Mouse (Mus musculus) C2C12 (cell line): ENCODE data around the gene Klhl24.

ENCODE experiments used
- CEBPB ChIP-seq: IDR thresholded peaks from one replicate; pipeline ENCODE4 v1.6.1; 2011; ENCODE audit warnings: low read depth, mild to moderate bottlenecking, control low read depth, moderate library complexity
- CTCF ChIP-seq: IDR thresholded peaks from one replicate; pipeline ENCODE4 v1.5.1; 2011; ENCODE audit not compliant: control insufficient read depth, insufficient read depth, insufficient read length
- MYOD1 ChIP-seq: IDR thresholded peaks from one replicate; pipeline ENCODE4 v1.6.1; 2011; ENCODE audit warnings: low read depth; ENCODE audit not compliant: control insufficient read depth, insufficient read length
- USF1 ChIP-seq: IDR thresholded peaks from one replicate; pipeline ENCODE4 v1.6.1; 2011; ENCODE audit warnings: low read depth, mild to moderate bottlenecking, control low read depth, moderate library complexity

DNA sequence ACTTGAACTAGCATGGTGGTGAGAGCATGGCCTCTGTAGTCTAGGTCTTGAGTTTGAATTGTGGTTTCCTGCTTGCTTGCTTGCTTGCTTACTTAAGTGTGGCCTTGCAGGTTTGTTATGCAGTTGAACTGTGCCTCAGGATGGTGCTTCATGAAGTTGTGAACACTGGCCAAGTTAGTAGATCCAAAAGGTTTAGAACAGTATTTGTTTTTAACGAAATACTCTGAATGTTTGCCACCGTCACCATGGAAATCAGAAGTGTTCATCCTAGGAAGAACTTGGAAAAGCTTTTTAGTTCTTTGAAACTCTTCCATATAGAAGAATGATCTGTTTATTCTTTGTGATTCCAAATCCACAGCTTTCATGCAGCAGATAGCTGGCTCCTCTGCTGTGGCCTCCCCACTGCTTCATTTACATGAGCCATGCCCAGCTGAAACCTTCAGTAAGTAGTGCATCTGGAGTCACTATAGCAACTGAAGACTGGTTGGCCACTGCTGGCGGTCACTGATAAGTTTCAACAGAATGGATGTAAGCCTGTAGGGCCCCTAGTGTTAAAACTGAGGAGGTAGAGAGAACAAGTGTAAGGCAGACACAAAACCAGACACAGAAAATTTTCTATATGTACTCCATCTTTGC lies 72.2 kb downstream of the Klhl24 start:
- TF ChIP-seq CEBPB: no peak
- no peak for TF ChIP-seq CTCF
- no peak for TF ChIP-seq USF1
- no peak for TF ChIP-seq MYOD1
